Mouse (Mus musculus) liver, adult 2 months (tissue): Measurements from ENCODE around the gene Wt1. TPM values are rescaled to one million over a fixed set of nuclear protein-coding genes. Genes with fewer than 3 reads are reported as not detected.

Experiments
- DNase-seq: peaks from one replicate; pipeline ENCODE4 v3.0.0-alpha.2; 2011; ENCODE audit warnings: low read depth, low spot score; ENCODE audit errors: extremely low read depth
- H3K27ac ChIP-seq: fragments of 200-500 bp; replicated peaks from 2 replicates; pipeline ENCODE4 v1.5.1; 2012; ENCODE audit warnings: low read depth, mild to moderate bottlenecking, control low read depth, inconsistent platforms, low read length; ENCODE audit not compliant: insufficient read depth
- H3K27me3 ChIP-seq: fragments of 200-500 bp; 2 replicates; pipeline ENCODE4 v1.6.1; 2012; ENCODE audit warnings: mild to moderate bottlenecking, moderate library complexity, low read length, inconsistent platforms; ENCODE audit not compliant: control insufficient read depth, insufficient read depth
- H3K36me3 ChIP-seq: fragments of 200-500 bp; 2 replicates; pipeline ENCODE4 v1.6.1; 2012; ENCODE audit warnings: low read length, inconsistent platforms; ENCODE audit not compliant: control insufficient read depth, insufficient read depth
- H3K4me1 ChIP-seq: fragments of 200-500 bp; 2 replicates; pipeline ENCODE4 v1.6.1; 2011; ENCODE audit warnings: low read length; ENCODE audit not compliant: control insufficient read depth, insufficient read depth
- H3K4me3 ChIP-seq: fragments of 200-500 bp; 2 replicates; pipeline ENCODE4 v1.5.1; 2011; ENCODE audit warnings: low read depth, mild to moderate bottlenecking, control low read depth, low read length, moderate library complexity; ENCODE audit not compliant: insufficient read depth
- H3K79me2 ChIP-seq: fragments of 200-500 bp; 2 replicates; pipeline ENCODE4 v1.6.1; 2012; ENCODE audit warnings: inconsistent platforms, mild to moderate bottlenecking, low read length, moderate library complexity; ENCODE audit not compliant: control insufficient read depth, insufficient read depth
- H3K9ac ChIP-seq: fragments of 200-500 bp; 2 replicates; pipeline ENCODE4 v1.6.1; 2012; ENCODE audit warnings: low read depth, mild to moderate bottlenecking, control low read depth, inconsistent platforms, low read length
- CTCF ChIP-seq: fragments of 200-500 bp; IDR thresholded peaks from 2 replicates; pipeline ENCODE4 v1.5.1; 2011; ENCODE audit warnings: low read depth, low read length, control low read depth
- POLR2A ChIP-seq: fragments of 200-500 bp; IDR thresholded peaks from 2 replicates; pipeline ENCODE4 v1.6.1; 2011; ENCODE audit warnings: low read length, control low read depth; ENCODE audit not compliant: insufficient read depth; ENCODE audit errors: extremely low read depth
- WGBS: fragments of 180-500 bp; shearing (Covaris S2); methylation state at CpG from one replicate; pipeline ENCODE4 v1.1.7; 2018; 5-methylcytosine and 5-hydroxymethylcytosine counted together
- polyA plus RNA-seq: library from polyadenylated mRNA; depleted of rRNA; stranded (reverse); fragments of >200 nt; gene quantifications from 2 replicates; pipeline ENCODE4 v1.2.3, GENCODE M21; 2012; rRNA removed
- total RNA-seq: library from RNA; depleted of rRNA; stranded (reverse); fragments of >200 nt; gene quantifications from 2 replicates; pipeline ENCODE4 v1.2.3, GENCODE M21; 2014; rRNA removed

Wt1 gene
- total and polyA plus RNA-seq, 2 experiments, result 0.27 to 0.55 TPM

- 53% methylated on average over 8 of the region's 8 CpGs for WGBS
Measured at GRCm38 (mm10) chr2:105219664-105220063, 93.3 kb downstream of the Wt1 start.

DNA sequence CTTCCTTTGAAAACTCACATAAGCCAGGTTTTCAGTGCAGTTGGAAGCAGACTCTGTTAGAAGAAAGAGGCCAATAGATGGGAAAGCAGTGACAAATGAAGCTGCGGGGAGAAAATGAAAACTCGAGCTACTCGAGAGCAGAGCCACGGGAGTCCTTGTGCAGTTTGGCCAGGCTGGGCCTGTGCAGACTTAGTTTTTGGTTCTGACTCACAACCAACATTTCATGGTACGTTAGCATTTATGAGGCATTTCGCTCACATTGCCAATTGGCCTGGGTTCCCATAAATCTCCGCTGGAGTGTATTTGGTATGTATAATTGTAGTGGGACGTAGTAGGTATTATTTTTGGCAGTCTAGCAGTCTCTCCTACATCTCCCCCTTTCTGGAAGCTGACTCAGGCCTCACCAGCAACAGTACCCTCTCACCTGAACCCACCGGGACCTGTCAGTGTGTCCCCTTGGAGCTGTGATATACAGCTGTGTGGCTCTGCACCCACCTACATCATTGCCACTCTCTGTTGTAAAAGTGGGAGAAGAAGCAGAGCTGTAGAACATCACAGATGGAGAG, 94.5 kb downstream of the Wt1 start:
- H3K27me3 ChIP-seq, result no peaks in the 10 kb centered on the region
- TF ChIP-seq POLR2A (no peak), CTCF (no peak)
- H3K4me3 ChIP-seq, result no peak overlapping the region
- 89% methylated on average over 9 of the region's 9 CpGs for WGBS
- H3K79me2 ChIP-seq, result no peaks in the 10 kb centered on the region
- H3K4me1 ChIP-seq, result peaks cover 6% of the 10 kb centered on the region
- no peak overlapping the region for H3K9ac ChIP-seq
- no peaks in the 10 kb centered on the region for H3K36me3 ChIP-seq
- H3K27ac ChIP-seq, result no peak overlapping the region
- no peak for DNase-seq

More at GRCm38 (mm10) chr2:105219664-105220063, 93.3 kb downstream of the Wt1 start:
- no peak for DNase-seq
- no peak overlapping the region for H3K4me3 ChIP-seq
- TF ChIP-seq CTCF (no peak), POLR2A (no peak)
- H3K79me2 ChIP-seq, result no peaks in the 10 kb centered on the region
- H3K9ac ChIP-seq, result no peak overlapping the region
- H3K27ac ChIP-seq, result no peak overlapping the region
- H3K36me3 ChIP-seq, result no peaks in the 10 kb centered on the region
- H3K27me3 ChIP-seq, result no peaks in the 10 kb centered on the region
- no peaks in the 10 kb centered on the region; the same call in 1 of the 2 replicates for H3K4me1 ChIP-seq

Other genes with a start within 250 kb of the Wt1 start
- 104 and 122 TPM in 2 replicates for gene Eif3m, start 109.4 kb upstream of the Wt1 start, total RNA-seq
- 13.6 and 19.1 TPM in 2 replicates for gene Eif3m, start 109.4 kb upstream of the Wt1 start, polyA plus RNA-seq
- gene Gm11060, start 34.5 kb upstream of the Wt1 start, total RNA-seq, result not detected in 2 replicates
- not detected in 2 replicates for gene Gm11060, start 34.5 kb upstream of the Wt1 start, polyA plus RNA-seq
- gene Them7, start 97.8 kb downstream of the Wt1 start, total RNA-seq, result 12.8 and 21.8 TPM in 2 replicates
- 45.9 and 49.8 TPM in 2 replicates for gene Them7, start 97.8 kb downstream of the Wt1 start, polyA plus RNA-seq